Mouse (Mus musculus) T-helper 1 cell (primary cell): ENCODE data around the gene Olfr1275.

Source experiments
- in situ Hi-C: fragments of 300-600 bp; cut with MboI, MseI; formaldehyde crosslinking; loops from one replicate; pipeline ENCODE4 v1.15.1; 2025; ENCODE audit warnings: high pct_unique_total_duplicates

The Olfr1275 gene

GRCm38 (mm10) chr2:111235186-111235585, at the start of gene Olfr1275:
Olfr1275 (minus strand) TSS chr2:111235286.
- in situ Hi-C loops: no loop called here

- in situ Hi-C loops: no loop called here
These were observed 38.9 kb upstream of the Olfr1275 start, which contains the start of gene Olfr1277 for GRCm38 (mm10) chr2:111274006-111274405. Olfr1277 (minus strand) TSS chr2:111274106.

- in situ Hi-C loops: no loop called here
These were observed 19.1 kb upstream of the Olfr1275 start, which contains the start of gene Olfr1276 for GRCm38 (mm10) chr2:111254216-111254615. Olfr1276 (plus strand) TSS chr2:111254516.

- in situ Hi-C loops: no loop called here
These were observed 5.6 kb downstream of the Olfr1275 start, which contains the start of gene 4930430A15Rik for GRCm38 (mm10) chr2:111229502-111229901. 4930430A15Rik (minus strand) TSS chr2:111229602.

GRCm38 (mm10) chr2:111182068-111182467, 53.0 kb downstream of the Olfr1275 start:
- in situ Hi-C loops: loop anchor here (10.0 kb wide), 1 partner anchor 1293 kb away; no protein-coding TSS in a partner anchor
